Mouse (Mus musculus) bone marrow macrophage, adult 2 months (primary cell): ENCODE measurements around the gene Spata2.

Experiments used
- CTCF ChIP-seq: IDR thresholded peaks from 2 replicates; pipeline ENCODE4 v1.5.1; 2012; ENCODE audit warnings: low read depth, mild to moderate bottlenecking, low read length, moderate library complexity
- POLR2A ChIP-seq: IDR thresholded peaks from 2 replicates; pipeline ENCODE4 v1.6.1; 2012; ENCODE audit warnings: mild to moderate bottlenecking, low read depth, low read length, borderline replicate concordance

DNA sequence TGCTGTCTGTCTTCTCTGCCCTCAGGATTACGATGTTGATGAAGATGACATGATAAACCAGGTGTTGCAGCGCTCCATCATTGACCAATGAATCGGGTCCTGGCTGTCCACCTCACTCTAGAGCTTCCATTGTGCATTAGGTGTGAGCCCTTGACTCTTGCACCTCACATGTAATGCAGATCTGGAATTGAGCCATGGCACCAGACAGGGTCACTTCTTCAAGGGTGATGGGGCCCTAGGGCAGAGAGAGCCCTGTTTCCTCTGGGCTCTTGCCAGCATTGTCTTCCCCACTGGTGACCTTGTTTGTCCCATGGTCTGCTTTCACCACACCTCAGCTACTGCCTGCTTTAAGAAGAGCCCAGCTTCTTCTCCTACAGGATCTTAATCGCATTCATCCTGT, 22.0 kb upstream of the Spata2 start:
- TF ChIP-seq CTCF (no peak), POLR2A (no peak)
